28 mouse cellular contexts compared by ENCODE assay signal in the genomic region with DNA sequence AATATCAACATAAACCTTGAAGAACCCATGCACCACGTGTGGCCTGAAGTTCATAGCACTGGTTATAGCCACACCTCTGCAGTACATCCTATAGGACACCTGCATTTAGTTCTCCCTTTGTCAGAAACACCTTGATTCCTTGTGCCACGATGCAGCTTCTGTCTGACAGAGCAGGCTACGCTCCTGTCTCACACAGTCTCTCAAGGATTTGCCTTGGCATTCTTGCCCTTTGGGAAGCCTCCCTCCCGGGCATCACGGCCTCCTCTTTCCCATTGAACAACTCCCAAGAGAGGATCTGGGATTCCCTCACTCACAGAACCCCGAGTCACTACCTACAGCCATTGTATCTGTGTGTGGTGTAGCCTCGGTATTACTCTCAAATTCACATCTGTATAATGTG. TPM values are rescaled to one million over a fixed set of nuclear protein-coding genes. Genes with fewer than 3 reads are reported as not detected.
DNase-seq lines count a peak whose midpoint lies in the region; ATAC-seq and TF ChIP-seq lines count a peak whose summit lies in the region.
"Had no signal": no experiment of that assay in that cellular context is flagged by ENCODE, and none has a peak within 500 bp of the region (broad histone marks: within the 10 kb centered on the region; RNA-seq: fewer than 3 reads in every experiment).

No protein-coding gene starts in this region.

- ATAC-seq in forebrain, embryonic 11.5 days (replicated peaks; ENCODE audit: low FRiP score): no peak
- no peak for ATAC-seq in forebrain, embryonic 14.5 days
- no peak for ATAC-seq in midbrain, postnatal 0 days (ENCODE audit: low FRiP score)
- ATAC-seq in neural tube, embryonic 12.5 days (ENCODE audit: low FRiP score, low read depth): no peak
- no peak for ATAC-seq in neural tube, embryonic 14.5 days (ENCODE audit: low read depth)

- peaks cover 15% of the 10 kb centered on the region; the same call in 1 of the 2 replicates for H3K4me1 ChIP-seq in forebrain, embryonic 11.5 days (replicated peaks; ENCODE audit: control insufficient read depth, insufficient read depth, low read length)
- H3K4me1 ChIP-seq in forebrain, embryonic 14.5 days (ENCODE audit: control insufficient read depth, insufficient read depth, low read length): peaks cover 19% of the 10 kb centered on the region; the same call in 1 of the 2 replicates
- H3K4me1 ChIP-seq in midbrain, embryonic 10.5 days: peaks cover 41% of the 10 kb centered on the region
- H3K4me1 ChIP-seq in midbrain, postnatal 0 days (ENCODE audit: insufficient read depth, low read length): no peaks in the 10 kb centered on the region
- H3K4me1 ChIP-seq in neural tube, embryonic 12.5 days: peaks cover 35% of the 10 kb centered on the region
- H3K4me1 ChIP-seq in neural tube, embryonic 14.5 days (ENCODE audit: control insufficient read depth, insufficient read depth, low read length): peaks cover 19% of the 10 kb centered on the region
- H3K4me1 ChIP-seq: embryonic facial prominence, embryonic 15.5 days; kidney, embryonic 15.5 days had no signal

- H3K9me3 ChIP-seq in forebrain, embryonic 11.5 days (ENCODE audit: control insufficient read depth, low read length): no peaks in the 10 kb centered on the region
- no peaks in the 10 kb centered on the region for H3K9me3 ChIP-seq in forebrain, embryonic 14.5 days (replicated peaks; ENCODE audit: control insufficient read depth, low read length)
- H3K9me3 ChIP-seq in midbrain, embryonic 10.5 days (replicated peaks): no peaks in the 10 kb centered on the region
- no peaks in the 10 kb centered on the region for H3K9me3 ChIP-seq in midbrain, postnatal 0 days (ENCODE audit: low read length)
- no peaks in the 10 kb centered on the region for H3K9me3 ChIP-seq in neural tube, embryonic 12.5 days
- no peaks in the 10 kb centered on the region for H3K9me3 ChIP-seq in neural tube, embryonic 14.5 days (ENCODE audit: control insufficient read depth, low read length)
- H3K9me3 ChIP-seq: embryonic facial prominence, embryonic 15.5 days; heart, embryonic 12.5 days; kidney, embryonic 15.5 days; limb, embryonic 13.5 days; lung, embryonic 15.5 days had no signal

- no peak for DNase-seq in forebrain, embryonic 11.5 days (ENCODE audit: low spot score)
- DNase-seq in forebrain, embryonic 14.5 days (ENCODE audit: low spot score): no peak
- no peak for DNase-seq in midbrain, embryonic 10.5 days (ENCODE audit: low spot score)
- DNase-seq in midbrain, postnatal 0 days (ENCODE audit: low spot score): no peak
- no peak for DNase-seq in neural tube, embryonic 10.5 days (ENCODE audit: extremely low spot score, low spot score)
- no peak for DNase-seq in yolk sac, embryonic 10.5 days (ENCODE audit: low spot score)
- DNase-seq: adrenal gland, adult 8-10 months; cerebellum, adult 2 months; cerebellum, postnatal 14 days; gastrocnemius, adult 2 months; gastrocnemius, postnatal 36 days; heart, adult 2 months; kidney, adult 18-20 months; kidney, postnatal 36 days; retina, postnatal 1 day; right cerebral cortex, postnatal 25 days; spleen, adult 18-20 months; thymus, postnatal 25 days had no signal

- H3K9ac ChIP-seq in forebrain, embryonic 11.5 days (ENCODE audit: low read length): no peak overlapping the region
- H3K9ac ChIP-seq in forebrain, embryonic 14.5 days (ENCODE audit: low read length): no peak overlapping the region
- no peak overlapping the region for H3K9ac ChIP-seq in midbrain, postnatal 0 days (replicated peaks; ENCODE audit: low read length, poor library complexity, severe bottlenecking)
- H3K9ac ChIP-seq in neural tube, embryonic 12.5 days: no peak overlapping the region
- no peak overlapping the region for H3K9ac ChIP-seq in neural tube, embryonic 14.5 days (replicated peaks; ENCODE audit: low read depth, low read length)
- H3K9ac ChIP-seq: embryonic facial prominence, embryonic 15.5 days; heart, embryonic 12.5 days; kidney, embryonic 15.5 days; limb, embryonic 13.5 days; lung, embryonic 15.5 days had no signal

- H3K4me3 ChIP-seq in forebrain, embryonic 11.5 days (ENCODE audit: low read depth, low read length): no peak overlapping the region
- H3K4me3 ChIP-seq in forebrain, embryonic 14.5 days (ENCODE audit: low read depth, low read length): no peak overlapping the region
- no peak overlapping the region for H3K4me3 ChIP-seq in midbrain, embryonic 10.5 days
- no peak overlapping the region for H3K4me3 ChIP-seq in midbrain, postnatal 0 days (ENCODE audit: low read depth, low read length)
- H3K4me3 ChIP-seq in neural tube, embryonic 12.5 days: no peak overlapping the region
- no peak overlapping the region for H3K4me3 ChIP-seq in neural tube, embryonic 14.5 days (ENCODE audit: low read depth, low read length)
- H3K4me3 ChIP-seq: embryonic facial prominence, embryonic 15.5 days; gastrocnemius, adult 2 months; heart, adult 2 months; heart, embryonic 12.5 days; kidney, embryonic 15.5 days; layer of hippocampus, adult 2 months; limb, embryonic 13.5 days; lung, embryonic 15.5 days had no signal

- peak overlapping the region; percentile 81 for H3K27ac ChIP-seq in forebrain, embryonic 11.5 days (ENCODE audit: low read depth, low read length)
- H3K27ac ChIP-seq in forebrain, embryonic 14.5 days (ENCODE audit: low read depth, low read length): no peak overlapping the region
- H3K27ac ChIP-seq in midbrain, embryonic 10.5 days (replicated peaks): peak overlapping the region; percentile 88
- H3K27ac ChIP-seq in midbrain, postnatal 0 days (ENCODE audit: low read depth, low read length): no peak overlapping the region
- H3K27ac ChIP-seq in neural tube, embryonic 12.5 days: peak overlapping the region; percentile 82
- H3K27ac ChIP-seq in neural tube, embryonic 14.5 days (ENCODE audit: low read depth, low read length): peak overlapping the region; percentile 81
- H3K27ac ChIP-seq: embryonic facial prominence, embryonic 15.5 days; gastrocnemius, adult 2 months; heart, adult 2 months; kidney, embryonic 15.5 days; layer of hippocampus, adult 2 months; limb, embryonic 13.5 days; lung, embryonic 15.5 days had no signal

- TF ChIP-seq CTCF in midbrain, postnatal 0 days (IDR thresholded peaks at IDR 0.05): no peak

- H3K4me2 ChIP-seq in forebrain, embryonic 11.5 days (ENCODE audit: low read depth, low read length, severe bottlenecking): no peak overlapping the region
- H3K4me2 ChIP-seq in forebrain, embryonic 14.5 days (ENCODE audit: low read length): no peak overlapping the region
- no peak overlapping the region for H3K4me2 ChIP-seq in midbrain, postnatal 0 days (ENCODE audit: low read depth, low read length, poor library complexity, severe bottlenecking)
- H3K4me2 ChIP-seq in neural tube, embryonic 12.5 days (replicated peaks): no peak overlapping the region
- H3K4me2 ChIP-seq in neural tube, embryonic 14.5 days (ENCODE audit: low read depth, low read length): no peak overlapping the region
- H3K4me2 ChIP-seq: embryonic facial prominence, embryonic 15.5 days; heart, embryonic 12.5 days; kidney, embryonic 15.5 days; limb, embryonic 13.5 days; liver, embryonic 11.5 days; lung, embryonic 15.5 days had no signal

- WGBS in forebrain, embryonic 11.5 days: 83% methylated on average over 7 of the region's 7 CpGs
- 80% methylated on average over 7 of the region's 7 CpGs for WGBS in forebrain, embryonic 14.5 days
- 87% methylated on average over 7 of the region's 7 CpGs for WGBS in midbrain, embryonic 10.5 days
- 76% methylated on average over 7 of the region's 7 CpGs for WGBS in midbrain, postnatal 0 days
- WGBS in neural tube, embryonic 12.5 days: 62% methylated on average over 7 of the region's 7 CpGs
- 49% methylated on average over 7 of the region's 7 CpGs for WGBS in neural tube, embryonic 14.5 days

- no peaks in the 10 kb centered on the region for H3K36me3 ChIP-seq in forebrain, embryonic 11.5 days (ENCODE audit: control insufficient read depth, insufficient read depth, low read length)
- no peaks in the 10 kb centered on the region for H3K36me3 ChIP-seq in forebrain, embryonic 14.5 days (ENCODE audit: control insufficient read depth, insufficient read depth, low read length)
- no peaks in the 10 kb centered on the region for H3K36me3 ChIP-seq in midbrain, embryonic 10.5 days
- no peaks in the 10 kb centered on the region for H3K36me3 ChIP-seq in midbrain, postnatal 0 days (ENCODE audit: insufficient read depth, low read length)
- no peaks in the 10 kb centered on the region for H3K36me3 ChIP-seq in neural tube, embryonic 12.5 days
- H3K36me3 ChIP-seq in neural tube, embryonic 14.5 days (ENCODE audit: control insufficient read depth, insufficient read depth, low read length): no peaks in the 10 kb centered on the region
- H3K36me3 ChIP-seq: embryonic facial prominence, embryonic 15.5 days; G1E; heart, embryonic 12.5 days; kidney, embryonic 15.5 days; limb, embryonic 13.5 days; lung, embryonic 15.5 days had no signal

- H3K27me3 ChIP-seq in forebrain, embryonic 11.5 days (ENCODE audit: control insufficient read depth, insufficient read depth, low read length): no peaks in the 10 kb centered on the region
- no peaks in the 10 kb centered on the region for H3K27me3 ChIP-seq in forebrain, embryonic 14.5 days (replicated peaks; ENCODE audit: control insufficient read depth, insufficient read depth, low read length)
- no peaks in the 10 kb centered on the region for H3K27me3 ChIP-seq in midbrain, embryonic 10.5 days (ENCODE audit: low read depth, poor library complexity, severe bottlenecking)
- H3K27me3 ChIP-seq in midbrain, postnatal 0 days (ENCODE audit: insufficient read depth, low read length): no peaks in the 10 kb centered on the region
- H3K27me3 ChIP-seq in neural tube, embryonic 12.5 days (replicated peaks): no peaks in the 10 kb centered on the region
- H3K27me3 ChIP-seq in neural tube, embryonic 14.5 days (ENCODE audit: control insufficient read depth, insufficient read depth, low read length): no peaks in the 10 kb centered on the region
- H3K27me3 ChIP-seq: embryonic facial prominence, embryonic 15.5 days; heart, embryonic 12.5 days; kidney, embryonic 15.5 days; limb, embryonic 13.5 days; lung, embryonic 15.5 days had no signal

RNA-seq across cellular contexts. Expression of a gene that starts 41.2 kb away (rescaled TPM):
- 35.7 and 38.6 TPM in 2 replicates for polyA plus RNA-seq in forebrain, embryonic 11.5 days (2014; fragmentation: Nextera tagmentation; extraction: Ambion mirVana)
- 38.2 and 39.9 TPM in 2 replicates for polyA plus RNA-seq in forebrain, embryonic 14.5 days (2014; fragmentation: Nextera tagmentation; extraction: Ambion mirVana)
- polyA plus RNA-seq in midbrain, embryonic 10.5 days (2016; fragmentation: Nextera tagmentation; extraction: Ambion mirVana): 24.8 and 33.9 TPM in 2 replicates
- 20.7 and 21.9 TPM in 2 replicates for total RNA-seq in midbrain, postnatal 0 days (2014; rRNA removed)
- 7.9 TPM in 2 replicates for polyA plus RNA-seq in midbrain, postnatal 0 days (2015; fragmentation: Nextera tagmentation; extraction: Ambion mirVana)
- 46.3 and 46.7 TPM in 2 replicates for polyA plus RNA-seq in neural tube, embryonic 12.5 days (2016; fragmentation: Nextera tagmentation; extraction: Ambion mirVana)
- 26.8 and 31.2 TPM in 2 replicates for polyA plus RNA-seq in neural tube, embryonic 14.5 days (2014; fragmentation: Nextera tagmentation; extraction: Ambion mirVana)
- polyA plus RNA-seq: G1E had no signal

Comparison
In these comparisons a context has a peak if more than half of its experiments do, and no peak if none do; other contexts are left out.
1. H3K27ac ChIP-seq: peak in forebrain, embryonic 11.5 days (single experiment), midbrain, embryonic 10.5 days (single experiment), neural tube, embryonic 12.5 days (single experiment) and neural tube, embryonic 14.5 days (single experiment); none in forebrain, embryonic 14.5 days (single experiment) and midbrain, postnatal 0 days (single experiment).